Mouse (Mus musculus) adrenal gland, adult 8-10 months (tissue): ENCODE results near the gene N4bp3. TPM values are rescaled to one million over a fixed set of nuclear protein-coding genes. Genes with fewer than 3 reads are reported as not detected.
A peak's percentile ranks its signal among the peaks of the same experiment; 100 is the strongest.
"Not testable (repeated sequence)": the region's sequence is repeated elsewhere in the genome, so short reads cannot be mapped to it uniquely, and the experiment has no call there.

Source experiments
- DNase-seq: peaks from one replicate; pipeline ENCODE4 v3.0.0; 2022
- total RNA-seq, 4 experiments: library from RNA; stranded (reverse); gene quantifications; 2 replicates each; pipeline ENCODE4 v1.2.4; 2022

N4bp3 gene
- total RNA-seq, 4 experiments from 2014 or later: 8.2 to 10.6 (median 8.5) TPM

DNA sequence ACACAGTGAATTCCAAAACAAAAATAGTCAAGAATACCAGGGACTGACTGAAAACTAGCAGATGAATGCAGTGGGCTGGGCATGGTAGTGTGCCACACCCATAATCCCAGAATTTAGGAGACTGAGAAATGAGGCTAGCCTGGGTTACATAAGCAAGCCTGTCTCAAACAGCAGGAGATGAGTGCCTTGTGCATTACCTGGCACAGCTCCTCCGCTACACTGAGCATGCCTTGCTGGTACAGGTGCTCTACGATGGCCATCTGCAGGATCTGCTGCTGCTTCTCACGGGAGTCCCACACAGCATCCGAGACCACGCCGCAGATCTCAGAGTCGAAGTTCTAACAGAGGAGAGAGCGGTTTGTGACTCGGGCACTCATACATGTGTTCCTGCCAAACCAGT lies 23.2 kb downstream of the N4bp3 start:
- DNase-seq: no peak

DNA sequence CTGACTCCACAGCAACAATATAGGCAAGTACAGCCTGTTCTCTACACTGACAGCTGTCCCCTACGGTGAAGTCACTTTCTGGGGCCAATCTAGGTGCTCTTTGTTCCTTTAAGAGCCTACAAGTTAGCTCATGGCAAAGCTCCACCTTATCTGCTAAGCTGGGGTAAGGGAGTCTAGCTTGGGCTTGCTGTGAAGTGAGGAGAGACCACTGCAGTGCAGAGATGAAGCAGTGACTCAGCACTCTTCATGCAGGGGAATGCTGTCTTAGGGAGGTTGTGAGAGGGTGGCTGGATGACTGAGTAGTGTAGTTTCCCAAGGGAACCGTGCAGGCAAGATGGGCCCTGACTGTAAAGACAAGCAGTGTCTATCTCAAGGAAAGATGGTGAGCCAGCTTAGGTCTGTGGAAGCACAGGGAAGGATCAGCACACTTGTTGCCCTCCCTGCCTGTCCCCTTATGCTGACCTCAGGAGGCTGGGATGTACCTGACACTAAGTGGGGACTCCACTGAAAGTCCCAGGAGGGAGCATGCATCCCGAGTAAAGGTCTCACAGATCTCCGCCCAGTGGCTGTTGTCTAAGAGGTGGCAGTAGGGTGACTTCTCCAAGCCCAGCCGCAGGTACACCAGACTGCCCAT lies 25.3 kb downstream of the N4bp3 start:
- DNase-seq: no peak

DNA sequence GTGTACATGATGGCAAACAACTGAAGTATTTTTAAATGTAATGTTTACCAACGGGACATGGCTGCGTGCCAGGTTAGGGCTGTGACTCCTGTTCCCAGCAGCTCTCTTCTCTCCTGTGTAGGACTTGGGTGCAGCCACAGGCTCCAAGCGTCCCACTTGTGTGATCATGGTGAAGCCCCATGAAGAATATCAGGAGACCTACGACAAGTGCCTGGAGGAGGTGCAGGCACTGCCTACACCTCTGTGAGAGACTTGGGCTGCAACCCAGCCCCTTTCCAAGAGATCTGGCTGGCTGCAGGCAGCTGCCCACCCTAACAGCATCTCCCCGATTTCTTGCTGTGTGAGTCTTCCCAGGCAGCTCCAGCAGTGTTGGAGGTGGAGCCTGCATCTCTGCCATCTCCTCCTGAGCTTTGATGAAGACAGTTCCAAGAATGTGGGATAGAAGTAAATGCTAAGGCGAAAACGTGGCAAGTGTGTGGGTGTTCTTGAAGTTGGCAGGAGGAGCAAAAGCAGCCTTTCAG lies 27.6 kb downstream of the N4bp3 start:
- DNase-seq: no peak

- DNase-seq: no peak
Measured at GRCm38 (mm10) chr11:51621776-51622175, 28.9 kb downstream of the N4bp3 start.

GRCm38 (mm10) chr11:51620084-51620483 lies 30.6 kb downstream of the N4bp3 start:
- no peak for DNase-seq

- DNase-seq: peak; percentile 97
Measured at GRCm38 (mm10) chr11:51619409-51620060, 31.1 kb downstream of the N4bp3 start, which contains the start of gene Nhp2. Gene Nhp2, plus strand, starts transcription at chr11:51619735.

DNA sequence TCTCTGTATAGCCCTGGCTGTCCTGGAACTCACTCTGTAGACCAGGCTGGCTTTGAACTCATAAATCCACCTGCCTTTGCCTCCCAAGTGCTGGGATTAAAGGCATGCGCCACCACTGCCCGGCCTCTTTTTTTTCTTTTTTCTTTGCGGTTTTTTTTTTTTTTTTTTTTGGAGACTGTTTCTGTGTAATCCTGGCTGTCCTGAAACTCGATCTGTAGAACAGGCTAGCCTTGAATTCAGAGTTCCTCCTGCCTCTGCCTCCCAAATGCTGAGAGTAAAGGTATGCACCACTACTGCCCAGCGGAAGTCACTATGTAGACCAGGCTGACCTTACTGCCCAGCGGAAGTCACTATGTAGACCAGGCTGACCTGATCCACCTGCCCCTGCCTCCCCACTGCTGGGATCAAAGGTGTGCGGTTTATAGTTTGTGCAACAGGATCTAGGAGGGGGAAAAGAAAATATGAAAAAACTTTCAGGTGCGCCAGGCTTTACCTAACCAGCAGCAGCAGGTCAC lies 31.7 kb downstream of the N4bp3 start:
- no peak for DNase-seq

GRCm38 (mm10) chr11:51617693-51618092 lies 32.9 kb downstream of the N4bp3 start:
- DNase-seq: no peak

- DNase-seq: not testable (repeated sequence)
Measured at GRCm38 (mm10) chr11:51616113-51616512, 34.5 kb downstream of the N4bp3 start.

GRCm38 (mm10) chr11:51615601-51616000 lies 35.0 kb downstream of the N4bp3 start:
- peak; percentile 78 for DNase-seq

DNA sequence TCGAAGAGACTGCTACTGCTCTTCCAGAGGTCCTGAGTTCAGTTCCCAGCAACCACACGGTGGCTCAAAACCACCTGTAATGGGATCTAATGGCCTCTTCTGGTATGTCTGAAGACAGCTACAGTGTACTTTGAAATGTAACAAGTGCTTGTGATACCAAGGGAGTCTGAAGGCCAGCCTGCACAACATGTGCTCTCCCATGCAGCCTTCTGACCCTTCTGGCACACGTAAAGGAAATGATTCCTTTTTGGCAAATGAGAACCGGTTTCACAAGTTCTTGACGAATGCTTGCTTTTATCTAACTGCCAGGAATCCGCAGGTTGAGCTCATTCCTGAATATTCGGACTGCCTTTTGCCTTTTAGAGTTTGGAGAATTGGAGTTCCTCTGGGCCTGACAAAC lies 35.5 kb downstream of the N4bp3 start:
- no peak for DNase-seq

DNA sequence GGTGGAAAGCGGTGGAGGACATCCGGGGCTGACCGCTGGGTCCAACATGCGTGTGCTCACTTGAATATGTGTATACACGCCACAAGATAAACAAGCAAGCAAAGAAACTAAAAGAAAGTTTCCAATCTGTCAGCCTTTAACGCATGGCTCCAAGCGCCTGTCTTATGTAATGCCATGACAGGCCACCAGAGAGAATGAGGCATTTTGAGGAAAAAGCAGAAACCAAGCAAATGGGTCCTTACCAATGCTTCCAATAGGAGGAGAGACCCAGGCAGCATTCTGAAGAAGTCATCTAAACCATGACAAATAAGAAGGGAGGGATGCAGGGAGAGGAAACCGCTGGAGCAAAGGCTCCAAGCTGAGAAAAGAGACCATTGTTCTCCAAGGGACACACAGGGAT lies 36.4 kb downstream of the N4bp3 start:
- no peak for DNase-seq

DNA sequence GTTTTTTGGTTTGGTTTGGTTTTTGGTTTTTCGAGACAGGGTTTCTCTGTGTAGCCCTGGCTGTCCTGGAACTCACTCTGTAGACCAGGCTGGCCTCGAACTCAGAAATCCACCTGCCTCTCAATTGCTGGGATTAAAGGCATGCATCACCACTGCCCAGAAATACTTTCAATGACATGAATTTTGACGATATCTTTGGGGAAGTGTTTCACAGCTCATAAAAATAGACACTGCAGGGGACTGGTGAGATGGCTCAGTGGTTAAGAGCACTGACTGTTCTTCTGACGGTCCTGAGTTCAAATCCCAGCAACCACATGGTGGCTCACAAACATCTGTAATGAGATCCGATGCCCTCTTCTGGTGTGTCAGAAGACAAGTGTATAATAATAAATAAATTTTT lies 40.7 kb downstream of the N4bp3 start:
- DNase-seq: not testable (repeated sequence)

DNA sequence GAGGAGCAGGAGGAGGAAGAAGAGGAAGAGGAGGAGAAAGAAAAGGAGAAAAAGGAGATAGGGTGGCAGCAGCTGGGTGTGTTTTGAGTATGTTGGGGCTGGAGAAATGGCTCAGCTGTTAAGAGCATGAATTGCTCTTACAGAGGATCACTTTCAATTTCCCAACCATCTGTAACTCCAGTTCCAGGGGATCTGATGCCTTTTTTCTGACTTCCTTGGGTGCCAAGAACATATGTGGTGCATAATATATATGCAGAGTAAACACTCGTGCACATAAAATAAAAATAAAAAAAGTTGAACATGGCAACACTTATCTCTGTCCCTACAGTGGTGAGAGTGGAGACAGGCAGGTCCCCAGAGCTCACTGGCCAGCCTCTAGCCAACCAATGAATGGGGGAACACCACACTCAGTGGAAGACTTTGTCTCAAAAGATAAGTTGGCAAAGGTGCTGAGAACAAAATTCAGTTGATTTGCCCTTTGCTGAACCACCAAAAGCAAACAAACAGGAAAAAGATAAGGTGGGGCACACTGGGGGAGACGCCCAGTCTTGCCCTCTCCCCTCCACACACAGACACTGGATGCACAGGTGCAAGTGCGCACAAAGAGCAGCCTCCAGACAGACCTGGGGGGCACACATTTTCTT lies 41.3 kb downstream of the N4bp3 start:
- no peak for DNase-seq

DNA sequence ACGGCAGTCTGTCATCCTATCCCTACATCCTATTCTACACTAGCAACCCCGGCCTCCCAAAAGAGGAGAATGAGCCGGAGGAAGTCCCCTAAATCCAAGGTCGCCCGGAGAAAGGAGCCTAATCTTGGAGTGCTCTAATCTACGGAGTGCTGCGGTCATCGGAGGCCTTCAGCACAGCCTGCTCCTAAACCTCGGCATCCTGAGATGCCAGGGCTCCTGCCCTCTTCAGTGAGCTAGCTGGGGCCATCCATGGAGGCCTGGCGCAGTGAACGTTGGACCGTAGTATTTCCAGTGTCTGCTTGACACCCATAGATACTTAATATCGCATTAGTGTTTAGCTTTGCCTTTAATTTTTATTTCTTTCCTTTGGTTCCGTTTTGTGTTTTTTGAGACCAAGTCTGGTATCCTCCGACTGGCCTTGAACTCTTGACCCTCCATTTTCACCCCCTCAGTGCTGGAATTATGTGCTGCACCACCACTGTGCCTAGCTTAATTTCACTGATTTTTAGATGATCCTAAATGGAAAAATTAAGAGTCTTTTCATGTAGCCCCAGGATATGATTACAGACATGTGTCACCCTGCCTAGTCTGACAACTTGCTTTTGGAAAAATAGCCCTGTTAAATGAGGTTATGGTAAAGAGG lies 43.4 kb downstream of the N4bp3 start:
- no peak for DNase-seq

DNA sequence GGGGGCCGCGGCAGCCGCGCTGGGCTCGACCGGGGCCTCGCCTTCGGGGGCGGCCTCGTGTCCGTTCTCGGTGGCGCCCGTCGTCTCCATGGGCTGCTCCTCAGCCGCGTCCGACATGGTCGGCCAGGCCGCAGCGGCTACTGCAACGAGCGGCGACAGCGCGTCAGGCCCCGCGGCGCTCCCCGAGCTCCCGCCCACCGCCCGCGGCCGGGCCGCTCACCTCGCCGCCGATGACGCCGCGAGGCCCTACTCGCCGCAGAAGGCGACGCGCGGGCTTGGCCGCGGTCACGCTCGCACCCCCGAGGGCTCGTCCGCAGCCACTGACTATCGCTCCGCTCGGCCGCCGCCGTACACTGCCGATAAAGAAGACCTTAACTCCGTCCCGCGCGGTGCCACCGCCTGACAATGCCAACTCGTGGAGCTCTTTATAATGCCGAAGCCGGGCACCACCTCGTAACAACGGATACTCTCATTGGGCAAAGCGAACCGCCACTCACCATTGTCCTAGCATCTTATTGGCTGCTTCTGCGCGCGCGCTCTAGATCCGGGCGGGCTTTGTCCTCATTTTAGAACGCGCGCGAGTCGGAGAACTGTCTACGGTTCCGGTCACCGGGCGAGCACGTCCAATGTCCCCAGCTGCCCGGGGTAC lies 44.1 kb downstream of the N4bp3 start, which contains the start of gene Hnrnpab:
Gene Hnrnpab (minus strand): TSS at position 401 of the 649 bp plus-strand sequence.
- peak; percentile 96 for DNase-seq

DNA sequence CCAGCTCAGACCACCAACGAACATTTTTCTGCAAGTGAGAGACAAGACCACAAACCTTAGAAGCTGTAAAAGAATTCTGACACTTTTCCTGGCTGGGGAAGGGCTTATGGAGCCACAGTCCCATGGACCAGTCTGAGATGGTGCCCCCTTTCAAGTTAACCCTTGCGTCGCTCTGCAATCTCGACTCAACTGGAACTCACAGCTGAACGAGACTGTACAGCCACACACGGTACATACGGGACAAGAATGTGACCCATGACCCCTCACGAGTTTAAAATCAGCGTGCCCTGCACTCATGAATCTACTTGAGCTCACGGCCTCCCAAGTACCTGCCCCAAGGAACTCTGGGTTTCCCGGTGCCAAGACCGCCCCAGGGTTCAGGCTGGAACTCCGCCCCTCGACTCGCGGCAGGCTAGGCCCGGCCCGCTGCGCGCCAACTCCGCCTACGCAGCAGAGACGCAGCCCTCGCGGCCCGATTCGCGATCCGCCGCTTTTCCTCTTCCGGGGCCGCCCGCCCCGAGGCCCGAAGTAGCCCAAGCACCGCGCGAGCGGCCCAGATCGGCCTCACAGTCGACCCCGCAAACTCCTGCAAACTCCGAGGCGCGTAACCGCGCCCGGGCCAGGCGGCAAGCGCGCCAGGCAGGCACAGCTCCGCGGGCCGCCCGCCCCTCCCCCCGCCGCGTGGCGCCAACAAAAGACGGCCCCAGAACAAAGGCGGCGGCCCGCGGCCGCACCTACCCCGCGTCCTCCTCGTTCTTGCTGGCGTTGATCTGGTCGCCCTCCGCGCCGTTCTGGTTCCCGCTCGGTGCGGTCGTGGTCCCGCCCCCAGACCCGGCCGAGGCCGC lies 44.8 kb downstream of the N4bp3 start:
- peak; percentile 88 for DNase-seq

DNA sequence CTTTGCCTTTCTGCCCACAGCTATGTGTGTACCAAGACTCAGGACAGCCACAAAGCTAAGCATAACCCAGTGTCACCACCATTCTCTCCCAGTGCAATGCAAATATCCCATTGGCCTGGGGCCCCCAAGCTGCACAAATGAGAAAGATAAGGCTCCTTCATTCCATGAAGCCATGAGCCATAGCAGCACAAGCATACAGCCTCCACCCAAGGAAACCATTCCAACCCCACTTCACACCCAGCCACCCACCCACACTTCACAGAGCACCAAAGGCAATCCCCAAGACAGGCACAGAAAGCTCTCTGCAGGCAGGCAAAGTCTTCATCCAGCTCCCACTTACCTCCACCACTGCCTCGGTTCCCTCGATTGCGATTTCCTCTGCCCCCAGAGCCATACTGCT lies 48.4 kb downstream of the N4bp3 start:
- DNase-seq: no peak

DNA sequence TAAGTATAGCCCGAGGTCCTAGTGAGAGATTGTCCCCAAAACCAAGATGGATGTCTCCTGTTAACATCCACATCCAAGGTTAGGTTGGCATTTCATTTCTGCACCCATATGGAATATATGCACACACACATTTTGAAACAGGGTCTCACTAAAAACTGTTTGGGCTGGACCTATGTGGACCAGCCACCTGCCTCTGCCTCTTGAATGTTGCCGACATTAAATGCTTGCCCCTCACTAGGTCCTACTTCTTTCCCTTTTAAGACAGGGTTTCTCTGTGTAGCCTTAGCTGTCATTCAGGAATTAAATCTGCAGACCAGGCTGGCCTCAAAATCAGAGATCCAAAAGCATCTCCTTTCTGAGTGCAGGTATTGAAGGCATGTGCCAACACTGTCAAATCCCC lies 53.1 kb downstream of the N4bp3 start:
- no peak for DNase-seq

GRCm38 (mm10) chr11:51595459-51596083 lies 55.1 kb downstream of the N4bp3 start:
- DNase-seq: no peak
